Mouse (Mus musculus): Measurements from ENCODE around the gene Vmn1r218. TPM values are rescaled to one million over a fixed set of nuclear protein-coding genes. Genes with fewer than 3 reads are reported as not detected.

Vmn1r218 gene
- under 1 TPM; 0.02 to 0.18 TPM for polyA plus RNA-seq (2017; shearing (Covaris generic))

GRCm38 (mm10) chr13:23133099-23133498 lies at the start of gene Vmn1r218:
TSS of gene Vmn1r218 (plus strand) at chr13:23133155.

GRCm38 (mm10) chr13:23118126-23118525 lies 14.8 kb upstream of the Vmn1r218 start, which contains the start of gene Vmn1r217:
TSS of gene Vmn1r217 (minus strand) at chr13:23118226.

GRCm38 (mm10) chr13:23159012-23159411 lies 26.1 kb downstream of the Vmn1r218 start, which contains the start of gene Vmn1r219:
TSS of gene Vmn1r219 (plus strand) at chr13:23159312.

GRCm38 (mm10) chr13:23187875-23188274 lies 54.9 kb downstream of the Vmn1r218 start, which contains the start of gene Vmn1r220:
TSS of gene Vmn1r220 (minus strand) at chr13:23187975.

Other genes with a start within 250 kb of the Vmn1r218 start
- gene Vmn1r212, start 248.9 kb upstream of the Vmn1r218 start, polyA plus RNA-seq (2017; shearing (Covaris generic)), result not detected
- gene Vmn1r213, start 125.5 kb upstream of the Vmn1r218 start, polyA plus RNA-seq (2017; shearing (Covaris generic)), result not detected
- under 1 TPM; 0.10 to 0.89 TPM for gene Vmn1r214, start 102.7 kb upstream of the Vmn1r218 start, polyA plus RNA-seq (2017; shearing (Covaris generic))
- gene Vmn1r215, start 65.1 kb upstream of the Vmn1r218 start, polyA plus RNA-seq (2017; shearing (Covaris generic)), result under 1 TPM in 1 of 2 experiments, not detected in 1; 0.13 TPM
- gene Vmn1r217, start 14.9 kb upstream of the Vmn1r218 start, polyA plus RNA-seq (2017; shearing (Covaris generic)), result 1 to 10 TPM in 1 of 2 experiments, not detected in 1; 1.0 TPM
- not detected for gene Vmn1r219, start 26.2 kb downstream of the Vmn1r218 start, polyA plus RNA-seq (2017; shearing (Covaris generic))
- gene Vmn1r220, start 54.8 kb downstream of the Vmn1r218 start, polyA plus RNA-seq (2017; shearing (Covaris generic)), result under 1 TPM in 1 of 2 experiments, not detected in 1; 0.12 TPM
- under 1 TPM in 1 of 2 experiments, not detected in 1; 0.95 TPM for gene Vmn1r221, start 81.0 kb downstream of the Vmn1r218 start, polyA plus RNA-seq (2017; shearing (Covaris generic))
- gene Vmn1r222, start 102.8 kb downstream of the Vmn1r218 start, polyA plus RNA-seq (2017; shearing (Covaris generic)), result under 1 TPM in 1 of 2 experiments, not detected in 1; 0.51 TPM
- gene Vmn1r223, start 114.0 kb downstream of the Vmn1r218 start, polyA plus RNA-seq (2017; shearing (Covaris generic)), result under 1 TPM; 0.02 to 0.07 TPM
- gene Zfp322a, start 236.1 kb downstream of the Vmn1r218 start, polyA plus RNA-seq (2017; shearing (Covaris generic)), result 10 to 100 TPM; 17.0 to 20.0 TPM